Mouse (Mus musculus) midbrain, embryonic 16.5 days (tissue): ENCODE results near the gene Mta2. TPM values are rescaled to one million over a fixed set of nuclear protein-coding genes. Genes with fewer than 3 reads are reported as not detected.
A peak's percentile ranks its signal among the peaks of the same experiment; 100 is the strongest.
"Not testable (repeated sequence)": the region's sequence is repeated elsewhere in the genome, so short reads cannot be mapped to it uniquely, and the experiment has no call there.

ENCODE experiments used
- ATAC-seq: fragments of 200-750 bp; cut with Nextera tagmentation; 2 replicates; pipeline ENCODE4 v1.8.0; 2017; ENCODE audit warnings: moderate TSS enrichment
- H3K27ac ChIP-seq: fragments of 300-500 bp; sonication (generic); 2 replicates; pipeline ENCODE4 v1.5.1; 2014; ENCODE audit warnings: mild to moderate bottlenecking, low read length, mixed read lengths
- H3K27me3 ChIP-seq: fragments of 300-500 bp; sonication (generic); 2 replicates; pipeline ENCODE4 v1.6.1; 2014; ENCODE audit warnings: low read depth, low read length, mixed read lengths; ENCODE audit not compliant: control insufficient read depth, insufficient read depth
- H3K36me3 ChIP-seq: fragments of 300-500 bp; sonication (generic); 2 replicates; pipeline ENCODE4 v1.6.1; 2014; ENCODE audit warnings: mild to moderate bottlenecking, low read length, moderate library complexity, mixed read lengths; ENCODE audit not compliant: control insufficient read depth, insufficient read depth
- H3K4me1 ChIP-seq: fragments of 300-500 bp; sonication (generic); 2 replicates; pipeline ENCODE4 v1.6.1; 2014; ENCODE audit warnings: mild to moderate bottlenecking, low read length, mixed read lengths; ENCODE audit not compliant: control insufficient read depth, insufficient read depth
- H3K4me2 ChIP-seq: fragments of 300-500 bp; sonication (generic); 2 replicates; pipeline ENCODE4 v1.6.1; 2014; ENCODE audit warnings: mild to moderate bottlenecking, low read length, mixed read lengths
- H3K4me3 ChIP-seq: fragments of 300-500 bp; sonication (generic); 2 replicates; pipeline ENCODE4 v1.5.1; 2014; ENCODE audit warnings: low read depth, mild to moderate bottlenecking, low read length, moderate library complexity, mixed read lengths
- H3K9ac ChIP-seq: fragments of 300-500 bp; sonication (generic); 2 replicates; pipeline ENCODE4 v1.6.1; 2014; ENCODE audit warnings: low read depth, low read length, mixed read lengths
- H3K9me3 ChIP-seq: fragments of 300-500 bp; sonication (generic); replicated peaks from 2 replicates; pipeline ENCODE4 v1.6.1; 2014; ENCODE audit warnings: mild to moderate bottlenecking, low read length, mixed read lengths; ENCODE audit not compliant: control insufficient read depth, poor library complexity, severe bottlenecking
- WGBS: fragments of 180-500 bp; shearing (Covaris S2); extraction: QIAGEN DNeasy Blood & Tissue Kit; methylation state at CpG from one replicate; pipeline ENCODE4 v1.1.7; 2014; 5-methylcytosine and 5-hydroxymethylcytosine counted together
- polyA plus RNA-seq: library from polyadenylated mRNA; unstranded; fragments of >200 nt; fragmentation: Nextera tagmentation; extraction: Ambion mirVana; gene quantifications from 2 replicates; pipeline ENCODE4 v1.2.1, GENCODE M21; 2015

Mta2 gene
- polyA plus RNA-seq, 1 experiment from 2014 or later = 108 TPM

DNA sequence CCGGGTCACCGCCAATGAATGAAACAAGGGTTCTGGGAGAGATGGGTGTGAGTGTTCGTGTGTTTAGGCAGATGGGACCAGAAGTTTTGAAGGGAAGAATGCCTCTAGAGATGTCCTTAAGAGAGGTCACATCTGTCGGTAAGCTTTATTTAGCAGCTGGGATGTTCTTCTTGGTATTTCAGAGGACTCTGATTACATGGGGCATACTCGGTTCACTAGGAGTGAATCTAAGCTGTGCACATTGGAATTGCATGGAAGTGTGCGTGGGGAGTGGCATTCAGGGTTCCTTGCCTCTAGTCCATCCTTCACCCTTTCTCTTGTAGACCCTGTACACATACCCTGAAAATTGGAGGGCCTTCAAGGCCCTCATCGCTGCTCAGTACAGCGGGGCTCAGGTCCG, 26.2 kb downstream of the Mta2 start:
- ATAC-seq = no peak
- Histone ChIP-seq H3K4me1 (peaks cover 17% of the 10 kb centered on the region), H3K9me3 (no peaks in the 10 kb centered on the region), H3K4me3 (peak overlapping the region; percentile 78), H3K9ac (peak overlapping the region; percentile 82), H3K27ac (peak overlapping the region; percentile 85), H3K36me3 (peaks cover 45% of the 10 kb centered on the region), H3K4me2 (peak overlapping the region; percentile 94), H3K27me3 (no peaks in the 10 kb centered on the region)
- 4% methylated on average over 7 of the region's 9 CpGs for WGBS

DNA sequence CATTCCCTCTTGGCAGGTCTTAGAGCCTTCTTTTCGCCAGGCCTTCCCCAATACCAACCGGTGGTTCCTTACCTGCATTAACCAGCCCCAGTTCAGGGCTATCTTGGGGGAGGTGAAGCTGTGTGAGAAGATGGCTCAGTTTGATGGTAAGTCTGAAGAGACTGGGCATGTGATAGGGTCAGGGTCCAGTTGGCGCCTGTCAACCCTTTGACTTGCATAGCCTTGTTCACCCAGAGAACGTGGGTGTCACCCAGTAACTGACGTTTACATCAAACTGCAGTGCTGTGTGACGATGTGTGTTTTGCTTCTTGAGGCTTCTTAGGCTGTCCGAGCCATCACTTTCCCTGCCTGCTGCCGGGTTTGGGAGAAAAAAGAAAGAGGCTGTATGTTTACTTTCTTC, 30.8 kb downstream of the Mta2 start:
- H3K4me3 ChIP-seq, H3K4me2 ChIP-seq, H3K27ac ChIP-seq, H3K9me3 ChIP-seq, H3K9ac ChIP-seq, ATAC-seq, H3K27me3 ChIP-seq: not testable (repeated sequence)
- Histone ChIP-seq H3K36me3 (peaks cover 53% of the 10 kb centered on the region), H3K4me1 (peaks cover 14% of the 10 kb centered on the region)
- 90% methylated on average over 8 of the region's 8 CpGs for WGBS

DNA sequence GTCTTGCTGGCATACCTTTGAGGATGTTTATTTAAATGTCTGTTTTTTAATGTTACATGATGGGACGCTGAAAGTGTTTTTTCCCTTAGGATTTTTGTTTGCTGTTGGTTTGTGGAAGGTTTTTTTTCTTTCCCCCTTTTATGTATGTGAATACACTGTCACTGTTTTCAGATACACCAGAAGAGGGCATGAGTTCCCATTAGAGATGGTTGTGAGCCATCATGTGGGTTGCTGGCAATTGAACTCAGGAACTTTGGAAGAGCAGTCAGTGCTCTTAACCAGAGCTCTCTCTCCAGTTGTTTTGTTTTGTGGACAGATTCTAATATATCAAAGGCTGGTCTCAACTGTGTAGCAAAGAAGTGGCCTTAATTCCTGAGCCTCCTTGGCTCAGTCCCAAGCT, 33.0 kb downstream of the Mta2 start:
- Histone ChIP-seq H3K27ac (no peak overlapping the region), H3K9ac (no peak overlapping the region), H3K4me3 (no peak overlapping the region), H3K4me1 (no peaks in the 10 kb centered on the region), H3K36me3 (peaks cover 59% of the 10 kb centered on the region), H3K9me3 (no peaks in the 10 kb centered on the region), H3K27me3 (no peaks in the 10 kb centered on the region), H3K4me2 (no peak overlapping the region)
- no peak for ATAC-seq
- WGBS = 95% methylated on average over 1 of the region's 1 CpGs

DNA sequence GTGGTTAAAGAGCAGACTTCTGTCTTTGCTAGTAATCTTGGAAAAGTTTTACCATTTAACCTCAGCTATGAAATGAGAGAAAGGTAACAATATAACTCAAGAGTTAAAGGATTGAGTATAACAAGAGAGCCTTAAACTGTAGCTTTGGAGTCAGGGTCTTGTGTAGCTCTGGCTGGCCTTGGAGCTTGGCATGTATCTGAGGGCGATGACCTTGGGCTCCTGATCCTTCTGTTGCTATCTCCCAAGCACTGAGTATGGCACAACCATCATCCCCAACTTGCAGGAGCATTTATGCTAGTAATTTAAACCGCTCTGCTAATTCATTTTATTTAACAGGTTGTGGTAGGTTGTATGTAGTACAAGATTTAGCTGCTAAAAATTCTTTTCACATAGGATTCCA, 33.8 kb downstream of the Mta2 start:
- Histone ChIP-seq H3K27ac (no peak overlapping the region), H3K9ac (no peak overlapping the region), H3K36me3 (peaks cover 57% of the 10 kb centered on the region), H3K4me1 (no peaks in the 10 kb centered on the region), H3K4me2 (no peak overlapping the region), H3K9me3 (no peaks in the 10 kb centered on the region), H3K4me3 (no peak overlapping the region), H3K27me3 (no peaks in the 10 kb centered on the region)
- 99% methylated on average over 2 of the region's 2 CpGs for WGBS
- ATAC-seq = no peak

DNA sequence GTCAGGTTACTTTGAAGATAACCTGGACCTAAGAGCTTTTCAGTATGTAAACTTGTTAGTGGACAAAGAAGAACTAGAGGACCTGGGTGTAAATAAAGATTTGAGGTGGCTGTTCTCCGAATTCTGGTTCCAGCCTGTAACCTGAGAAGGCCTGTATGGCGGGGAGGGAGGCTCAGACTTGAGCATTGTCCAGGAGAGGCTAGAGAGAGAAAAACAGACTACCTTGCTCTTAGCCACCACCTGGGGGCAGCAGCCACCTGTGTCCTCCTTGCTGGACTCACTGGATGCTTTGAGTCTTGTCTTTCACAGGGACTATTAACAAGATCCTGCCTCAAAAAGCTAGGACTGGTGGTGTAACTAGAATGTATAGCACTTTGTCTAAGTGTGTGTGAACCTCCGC, 34.9 kb downstream of the Mta2 start:
- WGBS = 51% methylated on average over 3 of the region's 3 CpGs
- Histone ChIP-seq H3K4me1 (no peaks in the 10 kb centered on the region), H3K27ac (no peak overlapping the region), H3K4me2 (no peak overlapping the region), H3K4me3 (no peak overlapping the region), H3K9me3 (no peaks in the 10 kb centered on the region), H3K36me3 (peaks cover 47% of the 10 kb centered on the region), H3K9ac (no peak overlapping the region), H3K27me3 (no peaks in the 10 kb centered on the region)
- ATAC-seq = peak; percentile 58; the same call in 1 of the 2 replicates

DNA sequence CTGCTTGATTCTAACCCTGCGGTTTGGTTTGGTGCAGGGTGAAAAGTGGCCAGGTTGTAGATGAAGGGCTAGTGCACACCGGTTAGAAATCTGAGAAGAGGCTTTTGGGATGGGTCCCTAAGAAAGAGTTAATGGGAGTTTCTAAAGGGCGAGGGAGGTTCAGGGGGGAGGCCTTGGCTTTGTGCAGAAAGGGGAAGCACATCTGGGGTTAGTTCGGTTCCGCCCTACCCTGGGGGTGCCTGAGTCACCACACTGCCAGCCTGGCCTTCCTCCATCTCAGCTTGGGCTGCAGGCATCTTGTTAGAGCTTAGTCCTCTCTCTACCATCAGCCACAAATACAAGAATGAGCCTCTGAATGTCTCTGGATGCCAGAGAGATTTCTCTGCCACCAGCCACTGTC, 39.1 kb downstream of the Mta2 start:
- H3K4me1 ChIP-seq = peaks cover 22% of the 10 kb centered on the region
- no peak overlapping the region for H3K4me2 ChIP-seq
- WGBS = 67% methylated on average over 5 of the region's 5 CpGs
- H3K9me3 ChIP-seq = no peaks in the 10 kb centered on the region
- H3K27me3 ChIP-seq = no peaks in the 10 kb centered on the region
- H3K9ac ChIP-seq = no peak overlapping the region
- no peak for ATAC-seq
- H3K27ac ChIP-seq = no peak overlapping the region
- H3K36me3 ChIP-seq = peaks cover 19% of the 10 kb centered on the region
- H3K4me3 ChIP-seq = no peak overlapping the region

DNA sequence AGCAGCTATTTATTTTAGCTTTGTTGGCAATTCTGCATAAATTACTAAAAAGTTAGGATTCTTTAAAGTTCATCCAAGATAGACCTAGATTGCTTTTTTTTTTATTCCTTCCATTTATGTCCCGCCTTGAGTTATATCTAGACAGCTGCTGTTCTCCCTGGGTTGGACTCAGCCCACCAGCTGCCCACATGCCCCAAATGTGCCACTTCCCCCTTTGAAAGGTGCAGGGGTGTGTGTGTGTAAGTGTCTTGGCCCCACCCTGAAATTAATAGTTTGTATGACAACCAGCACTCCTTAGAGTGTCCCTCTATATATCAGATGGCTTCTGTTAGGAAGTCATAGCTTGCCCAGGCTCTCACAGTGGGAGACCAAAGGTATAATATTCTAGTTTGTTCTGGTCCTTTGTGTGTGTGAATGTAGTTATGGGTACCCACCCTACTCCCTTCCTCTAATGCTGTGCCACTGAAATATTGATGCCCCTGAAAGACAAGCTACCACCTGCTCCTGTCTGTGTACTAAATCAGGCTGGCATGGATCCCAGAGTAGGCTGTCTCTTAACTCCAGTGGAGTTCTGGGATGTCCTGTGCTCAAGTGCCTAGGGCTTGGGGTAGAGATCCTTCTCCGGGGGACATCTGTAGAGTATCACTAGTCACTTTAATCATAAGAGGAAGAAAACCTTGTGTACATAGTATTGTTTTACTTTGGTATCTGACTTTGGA, 39.9 kb downstream of the Mta2 start:
- H3K36me3 ChIP-seq = peaks cover 19% of the 10 kb centered on the region
- 72% methylated on average over 2 of the region's 2 CpGs for WGBS
- H3K4me2 ChIP-seq = no peak overlapping the region
- peaks cover 22% of the 10 kb centered on the region for H3K4me1 ChIP-seq
- H3K9ac ChIP-seq = no peak overlapping the region
- no peak for ATAC-seq
- H3K9me3 ChIP-seq = no peaks in the 10 kb centered on the region
- H3K4me3 ChIP-seq = no peak overlapping the region
- H3K27ac ChIP-seq = no peak overlapping the region
- no peaks in the 10 kb centered on the region for H3K27me3 ChIP-seq

DNA sequence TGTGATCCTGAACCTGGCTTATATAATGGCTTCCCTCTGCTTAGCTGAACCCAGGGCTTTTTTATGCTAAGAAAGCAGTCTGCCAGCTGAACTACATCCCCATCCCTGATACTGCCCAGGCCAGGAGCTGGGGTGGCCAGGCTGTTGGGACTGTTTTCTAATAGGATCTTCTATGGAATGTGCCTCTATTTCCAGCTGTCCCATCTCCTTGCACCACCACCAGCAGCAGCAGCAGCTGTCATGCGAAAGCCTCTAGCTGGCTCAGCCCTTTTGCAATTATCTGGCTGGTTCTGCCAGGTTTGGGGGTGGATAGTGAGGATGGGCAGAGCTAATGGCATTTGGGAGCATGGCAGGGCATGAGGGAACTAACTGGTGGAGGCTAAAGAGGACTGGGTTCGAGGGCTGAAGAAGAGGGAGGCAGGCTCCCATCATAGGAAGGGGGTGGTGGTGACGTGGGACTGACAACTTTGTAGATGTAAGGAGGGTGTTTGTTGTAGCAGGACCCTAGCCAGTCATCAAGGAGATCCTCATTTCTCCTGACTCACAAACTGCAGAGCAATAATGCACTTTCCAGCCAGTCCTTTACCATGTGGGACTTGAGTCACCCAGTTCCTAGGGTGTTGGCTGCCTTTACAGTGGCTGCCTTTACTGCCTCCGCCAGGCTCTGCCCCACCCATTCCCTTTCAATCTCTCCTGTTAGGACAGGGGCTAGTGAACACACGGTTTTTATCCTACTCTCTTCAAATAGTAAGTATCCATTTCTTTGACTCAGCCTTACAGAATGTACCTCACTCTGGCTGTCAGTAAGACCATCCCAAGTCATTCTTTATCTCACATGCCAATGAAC, 40.9 kb downstream of the Mta2 start:
- Histone ChIP-seq H3K4me1 (peaks cover 22% of the 10 kb centered on the region), H3K27me3 (no peaks in the 10 kb centered on the region), H3K4me3 (no peak overlapping the region), H3K36me3 (peaks cover 13% of the 10 kb centered on the region), H3K27ac (no peak overlapping the region), H3K4me2 (no peak overlapping the region), H3K9ac (no peak overlapping the region), H3K9me3 (no peaks in the 10 kb centered on the region)
- 58% methylated on average over 5 of the region's 5 CpGs for WGBS
- ATAC-seq = no peak

DNA sequence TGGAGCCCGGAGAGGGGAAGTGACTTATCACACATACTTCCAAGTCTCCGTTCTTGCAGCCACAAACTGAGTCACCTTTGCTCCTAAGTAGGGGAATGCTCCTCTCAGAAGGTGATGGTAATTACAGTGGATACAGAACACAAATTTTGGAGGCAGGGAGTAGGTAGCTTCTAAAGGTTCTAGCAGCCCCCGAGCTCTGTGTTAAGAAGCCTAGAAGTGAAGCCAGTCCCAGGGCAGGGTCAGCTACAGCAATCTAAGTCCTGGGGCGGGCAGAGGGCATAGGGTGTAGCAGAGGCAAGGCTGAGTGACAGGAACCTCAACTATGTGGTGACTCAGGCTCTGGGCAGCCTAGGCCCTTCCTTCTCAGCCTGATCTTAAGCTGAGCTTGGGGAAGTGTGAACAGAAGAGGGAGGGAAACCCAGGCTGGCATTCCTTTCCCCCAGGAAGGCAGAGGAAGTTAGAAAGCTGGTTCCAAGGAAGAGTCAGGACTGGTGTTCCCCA, 41.5 kb downstream of the Mta2 start:
- 59% methylated on average over 4 of the region's 4 CpGs for WGBS
- H3K27ac ChIP-seq = no peak overlapping the region

More for the DNA sequence above, 41.5 kb downstream of the Mta2 start:
- no peak for ATAC-seq
- no peaks in the 10 kb centered on the region for H3K27me3 ChIP-seq
- H3K36me3 ChIP-seq = peaks cover 11% of the 10 kb centered on the region
- H3K4me3 ChIP-seq = no peak overlapping the region
- H3K4me2 ChIP-seq = no peak overlapping the region
- no peaks in the 10 kb centered on the region for H3K9me3 ChIP-seq
- peaks cover 22% of the 10 kb centered on the region for H3K4me1 ChIP-seq
- no peak overlapping the region for H3K9ac ChIP-seq
